Mouse (Mus musculus) spleen, postnatal 14 days (tissue): ENCODE measurements around the gene Prkg1.

Source experiments
- DNase-seq, 2 experiments: peaks; one replicate each; pipeline ENCODE4 v3.0.0; 2021 to 2022; ENCODE audit warnings: low spot score in 2 of 2

The Prkg1 gene

GRCm38 (mm10) chr19:31046601-31047000 is 718.2 kb downstream of the Prkg1 start:
- DNase-seq = no peak

- no peak for DNase-seq
Measured at GRCm38 (mm10) chr19:31040948-31041847, 723.6 kb downstream of the Prkg1 start.

GRCm38 (mm10) chr19:31038951-31039350 is 725.9 kb downstream of the Prkg1 start:
- DNase-seq = no peak

- DNase-seq = no peak
Measured at GRCm38 (mm10) chr19:31031596-31031995, 733.2 kb downstream of the Prkg1 start.

- DNase-seq = no peak
Measured at GRCm38 (mm10) chr19:31026797-31027196, 738.0 kb downstream of the Prkg1 start.

GRCm38 (mm10) chr19:31011528-31012133 is 753.2 kb downstream of the Prkg1 start:
- DNase-seq = no peak

GRCm38 (mm10) chr19:30998572-30998971 is 766.3 kb downstream of the Prkg1 start:
- no peak for DNase-seq

- DNase-seq = no peak
Measured at GRCm38 (mm10) chr19:30990390-30990789, 774.4 kb downstream of the Prkg1 start.

- no peak for DNase-seq
Measured at GRCm38 (mm10) chr19:30982436-30982835, 782.4 kb downstream of the Prkg1 start.

GRCm38 (mm10) chr19:30978096-30978495 is 786.7 kb downstream of the Prkg1 start:
- no peak for DNase-seq

- DNase-seq = no peak
Measured at GRCm38 (mm10) chr19:30950610-30951009, 814.2 kb downstream of the Prkg1 start.

GRCm38 (mm10) chr19:30948202-30948601 is 816.6 kb downstream of the Prkg1 start:
- DNase-seq = no peak

- DNase-seq = no peak
Measured at GRCm38 (mm10) chr19:30942369-30942992, 822.4 kb downstream of the Prkg1 start.

GRCm38 (mm10) chr19:30938058-30938457 is 826.8 kb downstream of the Prkg1 start:
- no peak for DNase-seq

GRCm38 (mm10) chr19:30931469-30932192 is 833.2 kb downstream of the Prkg1 start:
- DNase-seq = no peak

- DNase-seq = no peak
Measured at GRCm38 (mm10) chr19:30924032-30924431, 840.8 kb downstream of the Prkg1 start.

- DNase-seq = no peak
Measured at GRCm38 (mm10) chr19:30902290-30902689, 862.5 kb downstream of the Prkg1 start.

- DNase-seq = no peak
Measured at GRCm38 (mm10) chr19:30901025-30901424, 863.8 kb downstream of the Prkg1 start.

GRCm38 (mm10) chr19:30890377-30890776 is 874.5 kb downstream of the Prkg1 start:
- DNase-seq = no peak

- DNase-seq = no peak
Measured at GRCm38 (mm10) chr19:30889851-30890250, 875.0 kb downstream of the Prkg1 start.

- DNase-seq = no peak
Measured at GRCm38 (mm10) chr19:30861441-30861840, 903.4 kb downstream of the Prkg1 start.

- no peak for DNase-seq
Measured at GRCm38 (mm10) chr19:30851023-30851422, 913.8 kb downstream of the Prkg1 start.
